Mouse (Mus musculus) gonadal fat pad, adult 2 months (tissue): ENCODE data around the gene Phlpp2. TPM values are rescaled to one million over a fixed set of nuclear protein-coding genes. Genes with fewer than 3 reads are reported as not detected.

Source experiments
- DNase-seq: peaks from one replicate; pipeline ENCODE4 v3.0.0-alpha.2; 2012; ENCODE audit warnings: low read depth
- polyA plus RNA-seq: library from polyadenylated mRNA; depleted of rRNA; stranded (reverse); fragments of >200 nt; gene quantifications from 2 replicates; pipeline ENCODE4 v1.2.3, GENCODE M21; 2012

Gene Phlpp2
- polyA plus RNA-seq, 1 experiment, result 7.4 TPM

DNA sequence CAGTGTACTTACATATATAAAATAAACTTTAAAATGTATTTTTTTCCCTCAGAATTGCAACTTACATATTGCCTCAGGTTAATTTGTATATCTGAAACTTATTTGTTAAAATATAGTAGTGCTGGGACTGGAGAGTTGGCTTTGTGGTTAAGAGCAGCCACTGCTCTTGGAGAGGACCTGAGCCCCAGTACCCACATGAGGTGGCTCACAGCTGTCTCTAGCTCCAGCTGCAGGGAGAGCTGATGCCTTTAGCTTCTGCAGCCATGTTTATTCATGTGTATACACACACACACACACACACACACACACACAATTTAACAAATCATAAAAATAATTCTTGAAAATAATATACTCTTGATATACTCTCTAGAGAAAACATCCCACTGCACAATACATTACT, 34.0 kb downstream of the Phlpp2 start:
- DNase-seq, result no peak

DNA sequence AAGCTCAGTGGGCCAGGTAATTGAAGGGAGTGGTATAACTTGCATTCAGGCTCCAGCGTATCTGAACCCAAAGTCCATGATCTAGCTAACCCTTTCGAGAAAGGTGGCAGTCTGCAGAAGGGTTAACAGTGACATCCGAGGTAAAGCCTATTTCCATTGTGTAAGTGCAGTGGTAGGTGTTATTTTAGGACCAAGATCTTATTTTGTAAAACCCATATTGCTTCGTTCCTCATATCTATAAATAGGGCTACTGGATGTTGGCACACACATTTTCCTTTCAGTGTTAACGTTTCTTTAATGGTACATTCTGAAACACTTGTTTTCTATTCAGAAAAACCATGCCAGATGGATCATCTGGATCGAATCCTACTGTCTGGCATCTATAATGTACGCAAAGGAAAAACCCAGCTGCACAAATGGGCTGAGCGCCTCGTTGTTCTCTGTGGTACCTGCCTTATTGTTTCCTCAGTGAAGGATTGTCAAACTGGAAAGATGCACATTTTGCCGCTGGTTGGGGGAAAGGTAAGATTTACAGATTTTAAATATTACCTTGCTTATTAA, 35.6 kb downstream of the Phlpp2 start:
- no peak for DNase-seq

DNA sequence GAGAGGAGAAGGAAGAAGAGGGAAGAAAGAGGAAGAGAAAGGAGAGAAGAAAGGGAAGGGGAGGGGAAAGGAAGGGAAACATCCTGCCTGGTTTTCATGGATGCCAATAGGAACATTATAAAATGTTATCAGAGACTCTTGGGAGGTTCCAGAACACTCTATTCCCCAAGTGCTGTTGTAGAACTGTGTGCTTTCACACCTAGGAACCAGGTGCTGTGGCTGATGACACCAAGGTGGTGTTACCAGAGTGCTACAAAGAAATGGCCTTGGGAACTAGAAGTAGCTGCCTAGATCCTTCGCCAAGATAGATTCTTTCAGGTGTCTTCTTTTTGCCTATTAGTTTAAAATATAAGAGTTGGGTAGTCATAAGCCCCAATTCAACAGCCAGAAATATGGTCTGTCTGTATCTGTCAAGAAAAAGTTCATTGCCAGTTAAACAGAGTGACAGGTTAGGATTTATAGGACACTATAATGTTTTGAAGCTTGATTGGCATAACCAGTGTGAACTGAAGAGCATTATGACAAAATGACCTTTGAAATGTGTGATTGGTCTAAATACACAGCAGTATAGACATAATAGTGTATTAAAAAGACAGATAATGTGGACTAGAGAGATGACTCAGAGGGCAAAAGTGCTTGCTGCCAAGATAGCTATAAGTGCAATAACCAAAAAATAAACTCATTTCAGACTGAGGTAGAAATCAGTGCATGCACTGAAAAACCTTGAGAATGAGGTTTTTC, 36.8 kb downstream of the Phlpp2 start:
- DNase-seq, result no peak

DNA sequence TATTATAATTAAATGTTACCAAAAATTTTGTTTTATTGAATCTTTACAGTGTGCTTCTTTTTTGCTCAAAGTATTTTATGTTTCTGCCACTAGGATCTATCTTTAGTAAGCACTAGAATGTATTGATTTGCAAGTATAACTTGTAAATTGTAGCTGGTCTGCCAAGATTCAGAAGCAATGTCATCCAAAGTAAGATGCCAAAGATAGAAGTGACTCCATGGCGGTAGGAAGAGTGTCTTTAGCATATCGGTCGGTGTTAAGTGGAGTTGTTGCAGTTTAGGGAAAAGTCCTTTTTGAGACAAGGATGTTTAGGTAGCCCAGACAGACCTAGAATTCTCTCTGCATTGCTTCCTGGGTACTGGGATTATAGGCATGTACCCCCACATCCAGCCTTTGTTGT, 38.6 kb downstream of the Phlpp2 start:
- no peak for DNase-seq

DNA sequence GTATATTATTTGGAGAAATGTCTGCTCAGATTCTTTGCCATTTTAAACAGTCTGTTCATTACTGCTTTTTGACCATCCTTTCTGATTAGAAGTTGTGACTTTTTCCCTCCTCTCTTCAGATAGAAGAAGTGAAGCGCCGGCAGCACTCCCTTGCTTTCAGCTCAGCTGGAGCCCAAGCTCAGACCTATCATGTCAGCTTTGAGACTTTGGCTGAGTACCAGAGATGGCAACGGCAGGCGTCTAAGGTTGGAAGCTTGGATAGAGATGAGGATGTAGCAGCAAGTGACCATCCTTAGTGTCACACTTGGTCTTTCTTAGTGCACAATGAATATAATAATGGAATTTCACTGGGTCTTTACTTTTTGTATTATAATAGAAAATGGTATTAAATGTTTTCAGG, 39.0 kb downstream of the Phlpp2 start:
- DNase-seq, result no peak

- peak; percentile 14 for DNase-seq
Observed at GRCm38 (mm10) chr8:109917277-109917676, 48.9 kb downstream of the Phlpp2 start.

DNA sequence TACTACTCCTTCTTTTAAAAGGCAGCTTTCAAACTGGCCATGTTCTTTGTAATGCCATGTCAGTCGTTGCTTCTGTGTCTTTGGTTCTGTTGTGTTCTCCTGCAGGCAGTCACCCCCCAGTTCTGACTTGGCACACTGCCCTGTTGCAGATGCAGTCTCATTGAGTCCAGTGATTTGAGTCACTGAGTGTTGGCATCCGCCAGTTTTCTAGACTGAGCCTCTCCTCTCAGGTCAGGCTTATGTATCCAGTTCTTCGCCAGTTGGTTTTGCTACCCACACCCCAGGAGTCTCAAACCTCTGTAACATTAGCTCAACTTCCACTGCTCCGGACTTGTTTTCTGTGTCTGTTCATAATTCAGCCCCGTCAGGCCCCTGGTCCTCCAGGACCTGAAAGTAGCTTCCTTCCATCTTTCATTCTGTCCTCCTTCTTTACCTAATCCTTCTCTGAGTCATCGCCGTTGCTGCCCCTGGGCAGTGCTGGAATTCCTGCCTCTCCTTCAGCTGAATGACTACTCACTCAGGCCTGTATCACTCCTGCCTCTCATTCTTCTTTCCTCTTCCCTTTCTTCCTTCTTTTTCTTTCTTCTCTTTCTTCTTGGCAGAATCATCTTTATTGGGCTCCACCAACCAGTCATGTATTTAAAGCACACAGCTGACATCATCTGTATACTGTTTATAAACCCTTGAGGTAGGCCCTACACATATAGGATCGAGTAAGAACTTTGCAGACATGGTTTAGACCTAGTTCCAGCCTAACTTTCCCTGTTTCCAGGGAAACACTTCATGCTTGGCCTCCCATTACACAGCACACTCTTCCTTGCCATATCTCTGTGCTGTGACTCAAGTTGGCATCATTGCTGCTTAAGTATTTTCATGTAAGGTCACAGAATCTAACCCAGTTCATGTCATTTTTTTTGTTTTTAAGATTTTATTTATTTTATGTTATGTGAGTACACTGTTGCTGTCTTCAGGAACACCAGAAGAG, 52.4 kb downstream of the Phlpp2 start:
- no peak for DNase-seq

GRCm38 (mm10) chr8:109941606-109942360, 73.4 kb downstream of the Phlpp2 start:
- DNase-seq, result no peak

- DNase-seq, result no peak
Observed at GRCm38 (mm10) chr8:109945153-109945632, 76.9 kb downstream of the Phlpp2 start.

GRCm38 (mm10) chr8:109945694-109946093, 77.4 kb downstream of the Phlpp2 start:
- no peak for DNase-seq

DNA sequence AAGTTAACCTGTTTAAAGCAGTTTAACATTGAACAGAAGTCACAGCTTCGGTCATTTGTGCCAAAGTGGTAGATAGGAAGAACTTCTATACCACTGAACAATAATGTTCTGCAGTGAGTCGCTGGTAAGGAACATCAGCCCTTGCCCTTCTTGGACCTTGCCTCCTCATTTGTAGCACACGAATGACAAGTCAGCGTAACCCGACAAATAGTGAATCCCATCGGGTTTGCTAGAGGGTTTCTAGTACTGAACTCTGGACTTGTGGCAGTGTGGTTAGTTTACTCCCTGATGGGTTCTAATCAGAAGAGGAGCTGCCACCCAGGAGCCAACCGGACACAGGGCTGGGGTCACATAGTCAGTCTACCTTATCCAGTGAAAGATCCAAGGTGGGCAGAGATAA, 77.9 kb downstream of the Phlpp2 start:
- no peak for DNase-seq

DNA sequence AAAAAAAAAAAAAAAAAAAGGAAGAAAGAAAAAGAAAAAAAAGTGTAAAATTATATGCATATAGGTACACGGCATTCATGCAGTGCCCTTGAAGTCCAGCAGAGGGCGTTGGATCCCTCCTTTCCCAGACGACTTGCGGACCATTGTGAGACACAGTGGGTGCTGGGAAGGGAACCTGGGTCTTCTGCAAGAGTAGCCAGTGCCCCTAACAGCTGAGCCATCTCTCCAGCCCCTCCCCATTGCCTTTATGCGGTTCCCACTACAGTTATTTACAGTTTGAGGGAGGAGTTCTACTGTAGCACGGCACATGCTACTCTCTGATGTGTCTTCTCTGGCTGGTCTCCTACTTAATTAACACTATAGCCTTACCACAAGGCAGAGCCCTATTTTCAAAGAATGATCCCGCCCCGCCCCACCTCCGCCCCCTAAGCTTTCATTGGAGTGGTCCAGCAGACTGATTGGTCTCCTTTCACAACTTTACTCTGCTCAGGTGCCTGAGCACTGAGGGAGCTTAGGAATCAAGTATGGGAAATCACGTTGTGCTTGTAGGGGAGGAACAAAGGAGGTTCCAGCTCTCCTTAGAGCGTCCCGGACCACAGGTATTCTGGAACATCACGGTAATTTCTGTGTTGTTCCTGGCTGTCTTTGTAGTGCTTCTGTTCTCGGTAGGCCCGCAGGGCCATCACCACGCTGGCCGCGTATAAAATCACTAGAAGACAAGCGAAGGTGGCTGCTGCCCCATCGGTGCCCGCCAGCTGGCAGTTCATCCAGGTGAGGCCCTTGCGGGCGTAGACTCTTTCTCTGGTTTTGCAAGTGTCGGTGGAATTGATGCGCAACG, 79.3 kb downstream of the Phlpp2 start:
- DNase-seq, result no peak

GRCm38 (mm10) chr8:109948285-109948564, 79.9 kb downstream of the Phlpp2 start:
- DNase-seq, result no peak

DNA sequence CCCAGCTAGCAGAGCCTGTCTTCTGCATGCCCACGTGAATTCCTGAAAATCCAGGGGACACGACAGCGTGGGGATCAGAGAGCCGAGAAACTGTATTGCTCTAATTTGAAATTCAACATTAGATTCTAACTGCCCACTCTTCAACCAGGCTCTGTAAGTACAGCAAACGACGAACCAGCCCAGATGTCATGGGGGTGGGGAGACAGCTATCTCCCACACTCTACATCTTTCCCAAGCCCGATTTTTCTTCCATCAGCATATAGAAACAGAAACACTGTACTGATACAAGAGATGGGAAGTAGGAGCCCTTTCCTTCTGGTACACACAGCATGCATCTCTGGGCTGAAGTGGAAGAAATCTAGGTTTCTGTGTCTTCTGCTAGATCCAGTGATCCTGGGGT, 83.8 kb downstream of the Phlpp2 start:
- DNase-seq, result no peak

DNA sequence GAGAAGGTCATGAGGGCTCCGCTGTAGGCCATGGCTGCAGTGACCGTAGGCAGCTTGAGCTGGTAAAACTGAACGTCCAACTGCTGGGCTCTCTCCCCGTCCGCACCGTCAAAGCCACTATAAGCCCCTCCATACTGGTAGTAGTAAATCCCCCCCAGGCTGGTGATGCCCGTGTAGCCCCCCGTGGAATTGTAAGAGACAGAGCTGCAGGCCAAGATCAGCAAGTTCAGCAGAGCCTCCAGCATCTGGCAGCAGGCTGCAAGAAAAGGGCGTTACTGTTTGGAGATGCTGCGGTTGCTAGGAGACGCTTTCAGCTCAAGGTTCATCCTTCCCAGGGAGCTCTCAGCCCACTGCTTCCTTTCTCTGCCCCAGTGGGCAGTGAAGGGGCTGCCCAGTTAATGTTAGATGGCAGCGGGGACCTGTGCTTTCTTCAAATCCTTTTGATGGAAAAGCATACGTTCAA, 86.2 kb downstream of the Phlpp2 start:
- no peak for DNase-seq

DNA sequence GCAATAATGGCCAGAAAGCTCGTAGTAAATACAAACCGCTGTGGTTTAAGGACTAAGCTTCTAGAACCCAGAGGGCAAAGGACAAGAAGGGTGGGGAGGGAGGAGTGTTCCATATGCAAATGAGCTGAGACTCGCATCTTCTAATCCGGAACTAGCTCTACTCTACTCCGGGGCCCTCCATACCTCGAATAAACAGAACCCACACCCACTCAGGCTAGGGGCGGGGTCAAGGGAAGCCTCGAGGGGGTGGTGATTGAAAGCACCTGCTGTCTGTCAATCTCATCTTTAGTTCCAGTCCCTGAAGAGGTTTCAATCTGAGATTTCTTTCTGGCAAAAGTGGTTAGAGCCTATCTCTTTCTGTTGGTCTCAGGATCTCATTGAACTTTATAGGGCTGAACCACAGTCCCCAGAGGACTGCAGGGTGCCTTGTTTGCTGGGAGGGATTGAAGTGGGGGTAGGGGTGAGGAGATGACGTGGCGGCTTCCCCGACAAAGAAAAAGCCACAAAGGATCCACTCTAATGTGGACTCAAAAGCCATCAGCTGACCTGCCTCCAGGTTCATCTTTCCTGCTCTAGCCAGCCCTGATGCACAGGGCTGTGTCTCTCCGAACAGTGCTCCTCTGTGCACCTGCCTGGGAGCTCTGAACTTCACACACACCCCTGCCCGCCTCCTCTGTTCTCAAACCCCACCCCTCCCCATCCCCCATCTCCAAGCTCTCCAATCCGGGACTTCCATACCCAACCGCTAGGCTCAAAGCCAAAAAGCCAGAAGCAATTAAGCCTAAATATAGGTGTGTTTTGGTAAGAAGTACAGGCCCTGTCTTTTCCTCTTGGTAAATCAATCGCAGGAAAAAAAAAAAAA, 89.1 kb downstream of the Phlpp2 start:
- DNase-seq, result no peak

DNA sequence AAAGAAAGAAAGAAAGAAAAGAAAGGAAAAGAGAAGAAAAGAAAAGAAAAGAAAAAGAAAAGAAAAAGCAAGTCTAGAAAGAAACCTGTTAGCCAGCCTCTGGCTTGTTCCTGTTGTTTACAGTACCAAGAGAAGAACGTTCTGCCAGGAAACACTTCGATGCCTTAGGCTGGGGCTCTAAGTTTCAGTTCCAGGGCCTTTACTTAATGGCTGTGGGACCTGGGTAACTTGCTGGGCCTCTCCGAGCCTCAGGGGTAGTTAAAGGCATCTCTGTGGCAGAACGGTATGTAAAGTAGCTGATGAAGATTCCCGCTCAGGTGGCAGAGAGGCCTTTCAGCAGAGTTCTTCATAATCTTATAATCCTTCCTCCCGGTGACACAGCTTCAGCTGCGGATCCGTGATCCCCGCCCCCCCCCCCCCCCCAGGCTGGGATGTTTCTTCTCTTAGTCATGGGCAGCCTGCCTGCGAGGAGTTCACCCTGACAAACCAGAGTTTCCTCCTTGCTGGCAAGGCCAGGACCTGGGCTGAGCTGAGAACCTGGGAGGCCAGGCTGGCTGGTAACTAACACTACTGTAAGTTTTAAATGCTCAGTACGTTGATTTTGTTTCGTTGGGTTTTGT, 89.8 kb downstream of the Phlpp2 start:
- no peak for DNase-seq

GRCm38 (mm10) chr8:109959112-109959511, 90.8 kb downstream of the Phlpp2 start:
- DNase-seq, result no peak

GRCm38 (mm10) chr8:109961693-109962367, 93.5 kb downstream of the Phlpp2 start, which contains the start of gene Marveld3:
Gene Marveld3 (minus strand): TSS chr8:109962203.
- no peak for DNase-seq
